15 mouse cellular contexts compared by ENCODE assay signal in genomic region chr14:36658678-36659263, GRCm38 (mm10).
"Had no signal": no experiment of that assay in that cellular context is flagged by ENCODE, and none has a peak within 500 bp of the region (broad histone marks: within the 10 kb centered on the region; RNA-seq: fewer than 3 reads in every experiment).

No protein-coding gene starts in this region.

- ATAC-seq: intestine, embryonic 15.5 days had no signal

- H3K9ac ChIP-seq: intestine, embryonic 15.5 days; limb, embryonic 12.5 days; lung, embryonic 15.5 days; midbrain, embryonic 12.5 days; neural tube, embryonic 15.5 days had no signal

- H3K27ac ChIP-seq: intestine, embryonic 15.5 days; kidney, postnatal 0 days; limb, embryonic 12.5 days; lung, embryonic 15.5 days; midbrain, embryonic 12.5 days; neural tube, embryonic 15.5 days had no signal

- DNase-seq: kidney, adult 9 months; kidney, postnatal 36 days; layer of hippocampus, adult 9-11 months; layer of hippocampus, postnatal 36 days; right cerebral cortex, adult 18-20 months; right cerebral cortex, postnatal 25 days; thymus, adult 18-20 months; thymus, postnatal 14 days had no signal

- H3K27me3 ChIP-seq: intestine, embryonic 15.5 days; limb, embryonic 12.5 days; lung, embryonic 15.5 days; midbrain, embryonic 12.5 days; neural tube, embryonic 15.5 days had no signal

- H3K4me3 ChIP-seq: intestine, embryonic 15.5 days; limb, embryonic 12.5 days; lung, embryonic 15.5 days; midbrain, embryonic 12.5 days; myocyte; neural tube, embryonic 15.5 days had no signal

- H3K4me2 ChIP-seq: intestine, embryonic 15.5 days; limb, embryonic 12.5 days; lung, embryonic 15.5 days; midbrain, embryonic 12.5 days; neural tube, embryonic 15.5 days had no signal

- H3K4me1 ChIP-seq: intestine, embryonic 15.5 days; limb, embryonic 12.5 days; lung, embryonic 15.5 days; midbrain, embryonic 12.5 days; neural tube, embryonic 15.5 days had no signal

- H3K36me3 ChIP-seq: intestine, embryonic 15.5 days; limb, embryonic 12.5 days; lung, embryonic 15.5 days; midbrain, embryonic 12.5 days; neural tube, embryonic 15.5 days had no signal

- H3K9me3 ChIP-seq: intestine, embryonic 15.5 days; limb, embryonic 12.5 days; lung, embryonic 15.5 days; midbrain, embryonic 12.5 days; neural tube, embryonic 15.5 days had no signal
